Comparison of ENCODE assay signal across 16 mouse cellular contexts in genomic region chr15:48898546-48898945, GRCm38 (mm10).
"Had no signal": no experiment of that assay in that cellular context is flagged by ENCODE, and none has a peak within 500 bp of the region (broad histone marks: within the 10 kb centered on the region; RNA-seq: fewer than 3 reads in every experiment).

No protein-coding gene starts in this region.

- H3K4me3 ChIP-seq: neural tube, embryonic 13.5 days; neural tube, embryonic 15.5 days; stomach, embryonic 15.5 days had no signal

- DNase-seq: retina, postnatal 1 day; right cerebral cortex, adult 18-20 months; right cerebral cortex, postnatal 14 days; right cerebral cortex, postnatal 25 days; right cerebral cortex, postnatal 4 days; spleen, adult 18-20 months; thymus, adult 18-20 months; thymus, adult 2 months; thymus, postnatal 14 days; thymus, postnatal 25 days; thymus, postnatal 36 days; thymus, postnatal 4 days had no signal

- H3K4me1 ChIP-seq: neural tube, embryonic 13.5 days; neural tube, embryonic 15.5 days; stomach, embryonic 15.5 days had no signal

- H3K27ac ChIP-seq: neural tube, embryonic 13.5 days; neural tube, embryonic 15.5 days; stomach, embryonic 15.5 days; stomach, postnatal 0 days had no signal

- H3K27me3 ChIP-seq: neural tube, embryonic 13.5 days; neural tube, embryonic 15.5 days; stomach, embryonic 15.5 days had no signal

- H3K4me2 ChIP-seq: neural tube, embryonic 13.5 days; neural tube, embryonic 15.5 days; stomach, embryonic 15.5 days had no signal

- H3K9ac ChIP-seq: neural tube, embryonic 13.5 days; neural tube, embryonic 15.5 days; stomach, embryonic 15.5 days had no signal

- H3K36me3 ChIP-seq: neural tube, embryonic 13.5 days; neural tube, embryonic 15.5 days; stomach, embryonic 15.5 days had no signal

- H3K9me3 ChIP-seq: neural tube, embryonic 13.5 days; neural tube, embryonic 15.5 days; stomach, embryonic 15.5 days had no signal
